Mouse (Mus musculus): Measurements from ENCODE around the gene Cfap97d2.
A peak's percentile ranks its signal among the peaks of the same experiment; 100 is the strongest.
"Not testable (repeated sequence)": the region's sequence is repeated elsewhere in the genome, so short reads cannot be mapped to it uniquely, and the experiment has no call there.

Gene Cfap97d2

GRCm38 (mm10) chr8:13740817-13741613, 35.3 kb downstream of the Cfap97d2 start:
- DNase-seq (ENCODE audit: low read depth, low spot score): no peak

- not testable (repeated sequence) for DNase-seq (ENCODE audit: low read depth, low spot score)
Observed at GRCm38 (mm10) chr8:13746212-13746611, 40.5 kb downstream of the Cfap97d2 start.

GRCm38 (mm10) chr8:13747626-13748025, 41.9 kb downstream of the Cfap97d2 start:
- DNase-seq (ENCODE audit: low read depth, low spot score): no peak

- peak; percentile 85 for DNase-seq (ENCODE audit: low read depth, low spot score)
Observed at GRCm38 (mm10) chr8:13753680-13754079, 48.0 kb downstream of the Cfap97d2 start.

- DNase-seq (ENCODE audit: low read depth, low spot score): no peak
Observed at GRCm38 (mm10) chr8:13756480-13756879, 50.8 kb downstream of the Cfap97d2 start.

GRCm38 (mm10) chr8:13756982-13757804, 51.5 kb downstream of the Cfap97d2 start, which contains the start of gene Cdc16:
TSS of gene Cdc16 (plus strand) at chr8:13757676.
- DNase-seq (ENCODE audit: low read depth, low spot score): peak; percentile 95

- peak; percentile 82 for DNase-seq (ENCODE audit: low read depth, low spot score)
Observed at GRCm38 (mm10) chr8:13757805-13758727, 52.4 kb downstream of the Cfap97d2 start.

- no peak for DNase-seq (ENCODE audit: low read depth, low spot score)
Observed at GRCm38 (mm10) chr8:13769206-13769605, 63.5 kb downstream of the Cfap97d2 start.

GRCm38 (mm10) chr8:13780536-13780935, 74.8 kb downstream of the Cfap97d2 start:
- no peak for DNase-seq (ENCODE audit: low read depth, low spot score)

- DNase-seq (ENCODE audit: low read depth, low spot score): peak; percentile 97
Observed at GRCm38 (mm10) chr8:13785250-13785763, 79.6 kb downstream of the Cfap97d2 start, which contains the start of gene Upf3a. TSS of gene Upf3a (plus strand) at chr8:13785615.

- peak; percentile 98 for DNase-seq (ENCODE audit: low read depth, low spot score)
Observed at GRCm38 (mm10) chr8:13785764-13786299, 80.1 kb downstream of the Cfap97d2 start.

GRCm38 (mm10) chr8:13789606-13790005, 83.9 kb downstream of the Cfap97d2 start:
- DNase-seq (ENCODE audit: low read depth, low spot score): no peak
